Mouse (Mus musculus): ENCODE data around the gene Spg11. TPM values are rescaled to one million over a fixed set of nuclear protein-coding genes. Genes with fewer than 3 reads are reported as not detected.

Gene Spg11
- polyA plus RNA-seq, 1 experiment from 2014 or later = 11.8 TPM

GRCm38 (mm10) chr2:122157561-122157960 lies 39.4 kb upstream of the Spg11 start:
- Histone ChIP-seq H3K36me3 (ENCODE audit: control insufficient read depth, insufficient read depth, low read length) (no peaks in the 10 kb centered on the region), H3K9ac (ENCODE audit: low read depth, low read length) (no peak overlapping the region)

GRCm38 (mm10) chr2:122156051-122156700 lies 38.0 kb upstream of the Spg11 start:
- no peaks in the 10 kb centered on the region for H3K36me3 ChIP-seq (ENCODE audit: control insufficient read depth, insufficient read depth, low read length)
- no peak overlapping the region for H3K4me2 ChIP-seq (replicated peaks; ENCODE audit: low read depth, low read length)
- H3K4me1 ChIP-seq (replicated peaks; ENCODE audit: control insufficient read depth, insufficient read depth, low read length) = no peaks in the 10 kb centered on the region
- no peaks in the 10 kb centered on the region for H3K9me3 ChIP-seq (ENCODE audit: control insufficient read depth, low read length)
- ATAC-seq (ENCODE audit: low FRiP score) (no peak), DNase-seq (ENCODE audit: low spot score) (no peak)
- no peaks in the 10 kb centered on the region for H3K27me3 ChIP-seq (ENCODE audit: control insufficient read depth, insufficient read depth, low read length)
- H3K9ac ChIP-seq (ENCODE audit: low read depth, low read length) = no peak overlapping the region
- no peak overlapping the region for H3K27ac ChIP-seq (ENCODE audit: low read depth, low read length)
- 90% methylated on average over 4 of the region's 4 CpGs for WGBS
- no peak overlapping the region for H3K4me3 ChIP-seq (ENCODE audit: low read depth, low read length)

More at GRCm38 (mm10) chr2:122157561-122157960, 39.4 kb upstream of the Spg11 start:
- no peaks in the 10 kb centered on the region for H3K4me1 ChIP-seq (replicated peaks; ENCODE audit: control insufficient read depth, insufficient read depth, low read length)
- no peaks in the 10 kb centered on the region for H3K9me3 ChIP-seq (ENCODE audit: control insufficient read depth, low read length)
- no peak overlapping the region for H3K4me3 ChIP-seq (ENCODE audit: low read depth, low read length)
- no peak overlapping the region for H3K4me2 ChIP-seq (replicated peaks; ENCODE audit: low read depth, low read length)
- no peak for ATAC-seq (ENCODE audit: low FRiP score)
- H3K27ac ChIP-seq (ENCODE audit: low read depth, low read length) = no peak overlapping the region
- H3K27me3 ChIP-seq (ENCODE audit: control insufficient read depth, insufficient read depth, low read length) = no peaks in the 10 kb centered on the region
- DNase-seq (ENCODE audit: low spot score) = no peak

GRCm38 (mm10) chr2:122155292-122155691 lies 37.1 kb upstream of the Spg11 start:
- Histone ChIP-seq H3K4me2 (replicated peaks; ENCODE audit: low read depth, low read length) (no peak overlapping the region), H3K27me3 (ENCODE audit: control insufficient read depth, insufficient read depth, low read length) (no peaks in the 10 kb centered on the region), H3K4me1 (replicated peaks; ENCODE audit: control insufficient read depth, insufficient read depth, low read length) (no peaks in the 10 kb centered on the region), H3K36me3 (ENCODE audit: control insufficient read depth, insufficient read depth, low read length) (no peaks in the 10 kb centered on the region), H3K9ac (ENCODE audit: low read depth, low read length) (no peak overlapping the region), H3K27ac (ENCODE audit: low read depth, low read length) (no peak overlapping the region), H3K4me3 (ENCODE audit: low read depth, low read length) (no peak overlapping the region), H3K9me3 (ENCODE audit: control insufficient read depth, low read length) (no peaks in the 10 kb centered on the region)
- DNase-seq (ENCODE audit: low spot score) = no peak
- no peak for ATAC-seq (ENCODE audit: low FRiP score)
- WGBS = 78% methylated on average over 2 of the region's 2 CpGs

- H3K4me2 ChIP-seq (replicated peaks; ENCODE audit: low read depth, low read length) = no peak overlapping the region
- ATAC-seq (ENCODE audit: low FRiP score) = no peak
Measured at GRCm38 (mm10) chr2:122154479-122154878, 36.3 kb upstream of the Spg11 start.

GRCm38 (mm10) chr2:122153681-122154365 lies 35.6 kb upstream of the Spg11 start:
- Histone ChIP-seq H3K4me3 (ENCODE audit: low read depth, low read length) (no peak overlapping the region), H3K4me1 (replicated peaks; ENCODE audit: control insufficient read depth, insufficient read depth, low read length) (no peaks in the 10 kb centered on the region), H3K27ac (ENCODE audit: low read depth, low read length) (no peak overlapping the region), H3K9ac (ENCODE audit: low read depth, low read length) (no peak overlapping the region), H3K4me2 (replicated peaks; ENCODE audit: low read depth, low read length) (no peak overlapping the region), H3K27me3 (ENCODE audit: control insufficient read depth, insufficient read depth, low read length) (no peaks in the 10 kb centered on the region), H3K9me3 (ENCODE audit: control insufficient read depth, low read length) (no peaks in the 10 kb centered on the region), H3K36me3 (ENCODE audit: control insufficient read depth, insufficient read depth, low read length) (no peaks in the 10 kb centered on the region)
- WGBS = 83% methylated on average over 7 of the region's 7 CpGs
- DNase-seq (ENCODE audit: low spot score) (no peak), ATAC-seq (ENCODE audit: low FRiP score) (no peak)

More at GRCm38 (mm10) chr2:122154479-122154878, 36.3 kb upstream of the Spg11 start:
- H3K4me1 ChIP-seq (replicated peaks; ENCODE audit: control insufficient read depth, insufficient read depth, low read length) = no peaks in the 10 kb centered on the region
- no peaks in the 10 kb centered on the region for H3K36me3 ChIP-seq (ENCODE audit: control insufficient read depth, insufficient read depth, low read length)
- no peak overlapping the region for H3K4me3 ChIP-seq (ENCODE audit: low read depth, low read length)
- H3K9ac ChIP-seq (ENCODE audit: low read depth, low read length) = no peak overlapping the region
- H3K27ac ChIP-seq (ENCODE audit: low read depth, low read length) = no peak overlapping the region
- no peaks in the 10 kb centered on the region for H3K27me3 ChIP-seq (ENCODE audit: control insufficient read depth, insufficient read depth, low read length)
- 100% methylated on average over 2 of the region's 2 CpGs for WGBS
- H3K9me3 ChIP-seq (ENCODE audit: control insufficient read depth, low read length) = no peaks in the 10 kb centered on the region
- DNase-seq (ENCODE audit: low spot score) = no peak

- Histone ChIP-seq H3K4me3 (ENCODE audit: low read depth, low read length) (no peak overlapping the region), H3K4me2 (replicated peaks; ENCODE audit: low read depth, low read length) (no peak overlapping the region), H3K27ac (ENCODE audit: low read depth, low read length) (no peak overlapping the region), H3K9me3 (ENCODE audit: control insufficient read depth, low read length) (no peaks in the 10 kb centered on the region), H3K4me1 (replicated peaks; ENCODE audit: control insufficient read depth, insufficient read depth, low read length) (no peaks in the 10 kb centered on the region), H3K27me3 (ENCODE audit: control insufficient read depth, insufficient read depth, low read length) (no peaks in the 10 kb centered on the region), H3K36me3 (ENCODE audit: control insufficient read depth, insufficient read depth, low read length) (no peaks in the 10 kb centered on the region), H3K9ac (ENCODE audit: low read depth, low read length) (no peak overlapping the region)
- no peak for DNase-seq (ENCODE audit: low spot score)
- WGBS = 77% methylated on average over 3 of the region's 3 CpGs
- ATAC-seq (ENCODE audit: low FRiP score) = no peak
Measured at GRCm38 (mm10) chr2:122152850-122153249, 34.7 kb upstream of the Spg11 start.

- WGBS = 93% methylated on average over 1 of the region's 1 CpGs
- Histone ChIP-seq H3K4me2 (replicated peaks; ENCODE audit: low read depth, low read length) (no peak overlapping the region), H3K9ac (ENCODE audit: low read depth, low read length) (no peak overlapping the region), H3K27ac (ENCODE audit: low read depth, low read length) (no peak overlapping the region), H3K9me3 (ENCODE audit: control insufficient read depth, low read length) (no peaks in the 10 kb centered on the region), H3K27me3 (ENCODE audit: control insufficient read depth, insufficient read depth, low read length) (no peaks in the 10 kb centered on the region), H3K4me1 (replicated peaks; ENCODE audit: control insufficient read depth, insufficient read depth, low read length) (no peaks in the 10 kb centered on the region), H3K36me3 (ENCODE audit: control insufficient read depth, insufficient read depth, low read length) (no peaks in the 10 kb centered on the region), H3K4me3 (ENCODE audit: low read depth, low read length) (no peak overlapping the region)
- no peak for DNase-seq (ENCODE audit: low spot score)
- no peak for ATAC-seq (ENCODE audit: low FRiP score)
Measured at GRCm38 (mm10) chr2:122151221-122151620, 33.0 kb upstream of the Spg11 start.

- H3K27me3 ChIP-seq (ENCODE audit: control insufficient read depth, insufficient read depth, low read length) = no peaks in the 10 kb centered on the region
- H3K4me3 ChIP-seq (ENCODE audit: low read depth, low read length) = no peak overlapping the region
- H3K36me3 ChIP-seq (ENCODE audit: control insufficient read depth, insufficient read depth, low read length) = no peaks in the 10 kb centered on the region
- ATAC-seq (ENCODE audit: low FRiP score) (no peak), DNase-seq (ENCODE audit: low spot score) (no peak)
- no peaks in the 10 kb centered on the region for H3K4me1 ChIP-seq (replicated peaks; ENCODE audit: control insufficient read depth, insufficient read depth, low read length)
- H3K4me2 ChIP-seq (replicated peaks; ENCODE audit: low read depth, low read length) = no peak overlapping the region
- H3K27ac ChIP-seq (ENCODE audit: low read depth, low read length) = no peak overlapping the region
- H3K9ac ChIP-seq (ENCODE audit: low read depth, low read length) = no peak overlapping the region
- WGBS = 83% methylated on average over 3 of the region's 3 CpGs
- H3K9me3 ChIP-seq (ENCODE audit: control insufficient read depth, low read length) = no peaks in the 10 kb centered on the region
Measured at GRCm38 (mm10) chr2:122149716-122150115, 31.5 kb upstream of the Spg11 start.

GRCm38 (mm10) chr2:122149316-122149715 lies 31.1 kb upstream of the Spg11 start:
- Histone ChIP-seq H3K4me3 (ENCODE audit: low read depth, low read length) (no peak overlapping the region), H3K4me1 (replicated peaks; ENCODE audit: control insufficient read depth, insufficient read depth, low read length) (no peaks in the 10 kb centered on the region), H3K4me2 (replicated peaks; ENCODE audit: low read depth, low read length) (no peak overlapping the region), H3K36me3 (ENCODE audit: control insufficient read depth, insufficient read depth, low read length) (no peaks in the 10 kb centered on the region), H3K27me3 (ENCODE audit: control insufficient read depth, insufficient read depth, low read length) (no peaks in the 10 kb centered on the region), H3K27ac (ENCODE audit: low read depth, low read length) (no peak overlapping the region), H3K9me3 (ENCODE audit: control insufficient read depth, low read length) (no peaks in the 10 kb centered on the region), H3K9ac (ENCODE audit: low read depth, low read length) (no peak overlapping the region)
- no peak for DNase-seq (ENCODE audit: low spot score)
- ATAC-seq (ENCODE audit: low FRiP score) = no peak
- WGBS = 94% methylated on average over 6 of the region's 6 CpGs
